Mouse (Mus musculus): ENCODE measurements at regions not wholly inside any gene's neighbourhood (a gene's known extent, or its start where the extent isn't known, plus 50 kb on each side); places are given as distances from the start of the nearest gene placed in this dataset.

DNA sequence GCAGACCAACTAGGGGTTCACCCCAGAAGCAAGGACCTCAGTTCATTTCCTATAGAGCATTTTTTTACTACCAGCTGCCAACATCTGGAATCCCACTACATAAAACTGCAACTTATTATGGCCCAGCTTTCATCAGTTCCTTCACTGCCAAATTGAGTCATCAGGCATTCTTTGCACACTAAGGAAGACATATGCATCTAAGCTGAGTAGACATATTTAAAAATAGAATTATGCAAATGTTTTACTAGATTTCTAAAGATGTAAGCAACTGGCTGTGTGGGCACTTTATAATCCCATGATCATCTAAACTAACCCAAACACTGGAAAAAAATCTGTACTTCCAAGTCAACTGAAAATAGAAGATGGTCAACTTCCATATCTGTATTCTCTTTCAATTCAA lies 415.9 kb upstream of the Rarb start:
- DNase-seq, result no peak

DNA sequence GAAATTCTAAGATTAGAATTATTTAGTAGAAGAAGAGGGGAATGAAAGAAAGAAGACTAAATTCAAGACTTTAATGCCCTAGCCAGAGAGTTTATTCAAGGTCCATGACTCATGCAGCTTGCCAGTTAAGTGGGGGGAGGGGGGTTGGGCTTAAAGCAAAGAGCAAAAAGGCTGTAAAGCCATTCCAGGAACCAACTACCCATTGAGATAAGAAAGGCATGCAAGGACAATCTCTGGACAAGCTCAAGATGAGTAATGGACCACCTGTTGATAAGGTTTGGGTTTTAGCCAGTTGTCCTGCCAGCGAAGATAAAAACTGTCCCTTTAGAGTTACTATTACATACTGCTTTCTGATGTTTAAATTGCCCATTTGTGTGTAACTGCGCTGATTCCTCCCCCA lies 392.5 kb upstream of the Rarb start:
- DNase-seq, result no peak

DNA sequence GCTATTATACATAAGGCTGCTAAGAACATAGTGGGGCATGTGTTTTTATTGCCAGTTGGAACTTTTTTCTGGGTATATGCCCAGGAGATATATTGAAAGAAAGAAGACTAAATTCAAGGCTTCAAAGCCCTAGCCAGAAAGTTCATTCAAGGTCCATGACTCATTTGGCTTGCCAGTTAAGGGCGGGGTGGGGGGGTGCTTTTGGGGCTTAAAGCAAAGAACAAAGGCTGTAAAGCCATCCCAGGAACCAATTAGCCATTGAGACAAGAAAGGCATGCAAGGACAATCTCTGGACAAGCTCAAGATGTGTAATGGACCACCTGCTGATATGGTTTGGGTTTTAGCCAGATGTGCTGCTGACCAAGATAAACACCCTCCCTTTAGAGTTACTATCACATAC lies 386.7 kb upstream of the Rarb start:
- DNase-seq, result no peak

GRCm38 (mm10) chr14:17203251-17204015 lies 384.5 kb upstream of the Rarb start:
- no peak for DNase-seq

- DNase-seq, result no peak
These were observed 374.0 kb upstream of the Rarb start for GRCm38 (mm10) chr14:17192953-17193352.

DNA sequence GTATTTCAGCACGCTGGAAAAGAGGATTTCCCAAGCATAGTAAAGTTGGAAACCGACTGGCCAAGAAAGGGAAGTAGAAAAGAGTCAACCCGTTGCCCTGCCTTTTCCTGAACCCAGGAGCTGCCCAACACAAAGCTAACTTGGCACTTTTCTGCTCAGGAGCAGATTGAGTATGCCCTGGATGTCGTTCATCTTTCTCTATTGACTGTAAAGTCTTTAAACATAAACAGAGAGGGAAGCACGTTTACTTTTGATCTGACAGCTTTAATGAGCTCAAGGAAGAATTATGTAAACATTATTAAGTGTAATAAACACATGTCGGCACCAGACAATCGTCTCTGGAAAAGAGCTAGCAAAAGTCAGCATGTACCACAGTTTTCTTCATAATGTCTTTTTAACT lies 354.3 kb upstream of the Rarb start:
- no peak for DNase-seq

GRCm38 (mm10) chr14:17172330-17173110 lies 353.6 kb upstream of the Rarb start:
- DNase-seq, result peak; percentile 92

DNA sequence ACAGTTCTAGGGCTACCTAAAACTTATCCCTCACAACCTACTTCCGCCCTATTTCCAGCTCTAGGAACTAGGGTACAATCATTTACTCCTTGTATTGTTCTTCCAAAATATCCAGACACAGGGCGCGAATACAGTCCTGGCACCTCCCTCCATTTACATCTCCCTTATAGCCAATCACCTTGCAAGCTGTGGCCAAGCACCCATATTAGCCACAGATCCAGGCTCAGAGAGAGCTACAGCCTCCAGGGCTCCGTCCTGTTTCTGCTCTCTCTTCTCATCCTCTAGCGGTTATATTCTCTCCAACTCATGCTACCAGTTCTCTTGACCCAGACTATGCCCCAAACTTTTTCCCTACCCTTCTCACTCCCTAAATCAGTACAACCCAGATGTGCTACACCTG lies 352.9 kb upstream of the Rarb start:
- peak; percentile 6 for DNase-seq

DNA sequence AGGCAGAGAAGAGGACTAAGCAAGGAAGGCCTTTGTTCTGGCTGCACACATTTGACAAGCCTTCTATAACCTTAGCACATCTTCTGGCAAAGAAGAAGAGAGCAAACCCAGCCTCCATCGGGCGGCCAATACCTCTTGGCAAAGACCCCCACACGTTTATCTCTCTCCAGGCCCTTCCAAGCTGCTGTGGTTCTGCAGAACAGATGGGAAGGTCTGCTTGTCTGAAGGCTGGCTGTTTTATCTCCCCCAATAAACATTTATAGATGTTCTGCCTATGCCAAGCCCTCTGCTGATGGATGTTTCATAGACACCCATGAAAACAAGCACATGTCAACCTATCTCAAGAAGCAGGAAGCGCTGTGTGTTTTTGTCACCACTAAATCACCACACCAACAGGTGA lies 339.4 kb upstream of the Rarb start:
- DNase-seq, result no peak

- DNase-seq, result no peak
These were observed 337.5 kb upstream of the Rarb start for GRCm38 (mm10) chr14:17156402-17156954.

GRCm38 (mm10) chr14:17120679-17121078 lies 301.7 kb upstream of the Rarb start:
- no peak for DNase-seq

DNA sequence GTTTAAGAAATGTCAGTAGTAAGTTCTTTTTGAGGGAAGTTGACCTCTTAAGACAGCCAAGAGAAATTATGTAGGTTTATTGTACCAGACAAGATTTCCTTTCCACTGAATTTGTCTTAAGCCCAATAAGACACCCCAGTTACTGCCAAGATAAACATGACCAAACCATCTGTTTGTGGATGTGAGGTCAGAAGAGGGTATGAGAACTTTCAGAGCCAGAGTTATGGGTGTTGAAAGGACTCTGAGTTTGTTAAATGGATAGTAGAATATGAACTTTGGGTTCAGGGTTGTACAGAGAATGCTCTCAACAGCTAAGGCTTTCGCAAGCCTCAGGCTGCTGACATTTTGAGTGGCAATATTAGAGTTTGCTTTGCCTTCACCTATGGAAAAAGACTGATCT lies 287.7 kb upstream of the Rarb start:
- no peak for DNase-seq

- no peak for DNase-seq
These were observed 283.5 kb upstream of the Rarb start for GRCm38 (mm10) chr14:17102486-17102885.

DNA sequence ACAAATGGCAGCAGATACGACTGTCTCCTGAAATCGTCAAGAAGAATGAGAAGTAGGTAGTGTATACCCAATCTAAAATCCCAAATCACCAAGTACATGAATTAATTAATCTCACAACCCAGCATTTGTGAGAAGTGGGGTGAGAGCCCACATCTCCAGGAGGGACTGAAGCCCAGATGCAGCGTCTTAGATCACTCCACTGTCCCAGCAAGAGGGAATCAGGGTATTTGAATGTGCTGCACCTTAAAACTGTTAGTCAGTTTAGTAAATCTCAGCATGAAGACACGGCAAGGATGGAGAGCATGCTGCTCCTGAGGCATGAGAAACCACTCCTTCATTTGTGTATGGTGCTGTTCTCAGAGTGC lies 271.6 kb upstream of the Rarb start:
- no peak for DNase-seq

GRCm38 (mm10) chr14:17089640-17090572 lies 270.9 kb upstream of the Rarb start:
- DNase-seq, result peak; percentile 43

- no peak for DNase-seq
These were observed 270.2 kb upstream of the Rarb start for GRCm38 (mm10) chr14:17089089-17089634.

DNA sequence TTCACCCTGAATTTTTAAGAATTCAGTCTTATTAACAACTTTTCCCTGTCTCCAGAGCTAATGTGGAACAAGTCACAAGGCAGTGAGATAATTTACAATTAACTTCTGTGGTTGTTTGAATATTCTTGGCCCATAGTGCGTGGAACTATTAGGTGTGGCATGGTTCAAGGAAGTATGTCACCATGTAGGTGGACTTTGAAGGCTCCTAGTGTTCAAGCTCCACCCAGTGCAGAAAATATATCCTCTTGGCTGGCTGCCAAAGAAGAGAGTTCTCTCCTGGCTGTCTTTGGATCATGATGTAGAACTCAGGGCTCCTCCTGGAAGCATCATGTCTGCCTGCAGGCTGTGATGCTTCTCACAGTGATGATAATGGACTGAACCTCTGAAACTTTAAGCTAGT lies 268.9 kb upstream of the Rarb start:
- no peak for DNase-seq

- no peak for DNase-seq
These were observed 265.0 kb upstream of the Rarb start for GRCm38 (mm10) chr14:17083907-17084306.

GRCm38 (mm10) chr14:17081904-17082303 lies 262.9 kb upstream of the Rarb start:
- DNase-seq, result no peak

DNA sequence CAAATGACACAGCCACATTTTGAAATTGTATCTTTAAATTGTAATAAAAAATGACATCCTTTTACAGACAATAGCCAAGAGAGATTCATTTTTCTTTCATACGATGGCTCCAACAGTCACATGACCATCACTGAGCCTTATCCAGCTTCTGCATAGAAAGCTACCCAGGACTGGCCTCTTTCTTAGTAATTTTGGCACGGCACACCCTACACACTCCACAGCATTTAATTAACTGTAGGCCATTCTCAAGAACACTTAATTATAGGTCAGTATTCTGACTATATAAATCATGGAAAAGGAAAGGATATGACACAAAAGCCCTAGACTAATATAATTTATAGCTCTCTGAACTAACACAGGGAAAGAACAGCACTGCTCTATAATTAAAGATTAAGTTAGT lies 260.6 kb upstream of the Rarb start:
- DNase-seq, result no peak

GRCm38 (mm10) chr14:17061358-17061757 lies 242.4 kb upstream of the Rarb start:
- DNase-seq, result no peak

GRCm38 (mm10) chr14:17058438-17058837 lies 239.5 kb upstream of the Rarb start:
- DNase-seq, result no peak

DNA sequence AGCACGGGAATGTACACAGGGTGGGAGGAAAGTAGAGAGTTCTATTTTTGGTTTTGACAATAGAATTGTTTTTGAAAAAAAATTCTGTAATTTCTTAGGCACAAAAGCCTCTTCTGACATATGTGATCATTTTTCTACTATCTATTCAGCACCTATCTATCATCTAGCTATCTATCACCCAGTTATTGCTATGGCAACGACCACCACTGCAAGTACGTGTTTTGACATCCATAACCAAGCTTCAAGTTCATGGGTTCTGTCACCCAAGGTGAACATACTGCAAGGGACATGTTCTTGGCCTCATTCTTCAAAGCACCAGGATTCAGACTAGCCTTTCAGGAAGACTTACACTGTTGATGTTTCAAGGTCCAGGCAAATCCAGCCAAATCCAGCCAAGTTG lies 238.4 kb upstream of the Rarb start:
- DNase-seq, result no peak
